Mouse (Mus musculus) olfactory bulb, adult 2 months (tissue): ENCODE measurements around the gene Olfr661. TPM values are rescaled to one million over a fixed set of nuclear protein-coding genes. Genes with fewer than 3 reads are reported as not detected.

ENCODE experiments used
- H3K27ac ChIP-seq: fragments of 200-500 bp; 2 replicates; pipeline ENCODE4 v1.5.1; 2012; ENCODE audit warnings: low read depth, low read length; ENCODE audit not compliant: insufficient read depth
- H3K4me1 ChIP-seq: fragments of 200-500 bp; 2 replicates; pipeline ENCODE4 v1.6.1; 2012; ENCODE audit warnings: low read length; ENCODE audit not compliant: control insufficient read depth, insufficient read depth
- H3K4me3 ChIP-seq: fragments of 200-500 bp; 2 replicates; pipeline ENCODE4 v1.5.1; 2012; ENCODE audit warnings: mild to moderate bottlenecking, low read depth, low read length, moderate library complexity; ENCODE audit not compliant: insufficient read depth
- CTCF ChIP-seq: fragments of 200-500 bp; IDR thresholded peaks from 2 replicates; pipeline ENCODE4 v1.5.1; 2012; ENCODE audit warnings: low read depth, mild to moderate bottlenecking, low read length, moderate library complexity; ENCODE audit not compliant: insufficient read depth
- POLR2A ChIP-seq: fragments of 200-500 bp; IDR thresholded peaks from 2 replicates; pipeline ENCODE4 v1.6.1; 2012; ENCODE audit warnings: mild to moderate bottlenecking, low read depth, low read length, moderate library complexity; ENCODE audit not compliant: insufficient read depth
- WGBS: fragments of 180-500 bp; shearing (Covaris S2); methylation state at CpG from one replicate; pipeline ENCODE4 v1.1.7; 2018; 5-methylcytosine and 5-hydroxymethylcytosine counted together
- polyA plus RNA-seq: library from polyadenylated mRNA; stranded (reverse); fragments of >200 nt; gene quantifications from 2 replicates; pipeline ENCODE4 v1.2.4, GENCODE M21; 2012; ENCODE audit warnings: low replicate concordance; ENCODE audit not compliant: missing spikeins, insufficient read depth, insufficient read length

Olfr661 gene
- polyA plus RNA-seq: not detected in 2 replicates

GRCm38 (mm10) chr7:104686201-104686600 lies at the start of gene Olfr661:
Gene Olfr661 (plus strand): TSS chr7:104686501.
- H3K27ac ChIP-seq: no peak within 1 kb of the TSS
- TF ChIP-seq POLR2A (no peak), CTCF (no peak)
- H3K4me1 ChIP-seq: no peaks in the 10 kb centered on the region
- WGBS: 96% methylated on average over 2 of the region's 2 CpGs
- no peak within 1 kb of the TSS for H3K4me3 ChIP-seq

GRCm38 (mm10) chr7:104646841-104647482 lies 39.3 kb upstream of the Olfr661 start, which contains the start of gene Olfr658:
Gene Olfr658 (minus strand): TSS chr7:104647305.
- H3K4me3 ChIP-seq: peak within 1 kb of the TSS; percentile 13; the same call in 1 of the 2 replicates
- WGBS: 25% methylated on average over 22 of the region's 22 CpGs
- H3K4me1 ChIP-seq: peaks cover 4% of the 10 kb centered on the region; the same call in 1 of the 2 replicates
- no peak within 1 kb of the TSS for H3K27ac ChIP-seq
- TF ChIP-seq CTCF (no peak), POLR2A (no peak)

GRCm38 (mm10) chr7:104666453-104666852 lies 19.8 kb upstream of the Olfr661 start, which contains the start of gene Olfr659:
Gene Olfr659 (plus strand): TSS chr7:104666753.
- no peaks in the 10 kb centered on the region for H3K4me1 ChIP-seq
- no peak for TF ChIP-seq POLR2A
- no peak for TF ChIP-seq CTCF
- 89% methylated on average over 3 of the region's 3 CpGs for WGBS

More at GRCm38 (mm10) chr7:104666453-104666852, 19.8 kb upstream of the Olfr661 start, which contains the start of gene Olfr659:
- H3K4me3 ChIP-seq: no peak within 1 kb of the TSS
- no peak within 1 kb of the TSS for H3K27ac ChIP-seq

Other genes starting within 250 kb of the Olfr661 start
- gene Trim30a, start 221.3 kb upstream of the Olfr661 start, polyA plus RNA-seq: not detected in 2 replicates
- gene Trim30d, start 178.7 kb upstream of the Olfr661 start, polyA plus RNA-seq: not detected in 2 replicates
- not detected in 2 replicates for gene Olfr651, start 136.4 kb upstream of the Olfr661 start, polyA plus RNA-seq
- not detected in 2 replicates for gene Olfr652, start 125.6 kb upstream of the Olfr661 start, polyA plus RNA-seq
- not detected in 2 replicates for gene Olfr653, start 109.2 kb upstream of the Olfr661 start, polyA plus RNA-seq
- gene Olfr654, start 99.5 kb upstream of the Olfr661 start, polyA plus RNA-seq: not detected in 2 replicates
- not detected in 2 replicates for gene Olfr655, start 84.7 kb upstream of the Olfr661 start, polyA plus RNA-seq
- not detected in 2 replicates for gene Olfr656, start 72.5 kb upstream of the Olfr661 start, polyA plus RNA-seq
- not detected in 2 replicates for gene Olfr657, start 61.7 kb upstream of the Olfr661 start, polyA plus RNA-seq
- not detected in 2 replicates for gene Olfr658, start 39.2 kb upstream of the Olfr661 start, polyA plus RNA-seq
- not detected in 2 replicates for gene Olfr659, start 19.7 kb upstream of the Olfr661 start, polyA plus RNA-seq
- gene Usp17le, start 91.0 kb downstream of the Olfr661 start, polyA plus RNA-seq: not detected in 2 replicates
- gene Usp17lb, start 156.1 kb downstream of the Olfr661 start, polyA plus RNA-seq: not detected in 2 replicates
- not detected in 2 replicates for gene Usp17la, start 170.5 kb downstream of the Olfr661 start, polyA plus RNA-seq
- gene Olfr665, start 191.5 kb downstream of the Olfr661 start, polyA plus RNA-seq: not detected in 2 replicates
- gene Olfr666, start 209.5 kb downstream of the Olfr661 start, polyA plus RNA-seq: not detected in 2 replicates
- not detected in 2 replicates for gene Olfr667, start 235.0 kb downstream of the Olfr661 start, polyA plus RNA-seq
- not detected in 2 replicates for gene Olfr668, start 241.6 kb downstream of the Olfr661 start, polyA plus RNA-seq
- gene Olfr669, start 247.7 kb downstream of the Olfr661 start, polyA plus RNA-seq: not detected in 2 replicates